Mouse (Mus musculus): Measurements from ENCODE around the gene Tigit.

The Tigit gene

DNA sequence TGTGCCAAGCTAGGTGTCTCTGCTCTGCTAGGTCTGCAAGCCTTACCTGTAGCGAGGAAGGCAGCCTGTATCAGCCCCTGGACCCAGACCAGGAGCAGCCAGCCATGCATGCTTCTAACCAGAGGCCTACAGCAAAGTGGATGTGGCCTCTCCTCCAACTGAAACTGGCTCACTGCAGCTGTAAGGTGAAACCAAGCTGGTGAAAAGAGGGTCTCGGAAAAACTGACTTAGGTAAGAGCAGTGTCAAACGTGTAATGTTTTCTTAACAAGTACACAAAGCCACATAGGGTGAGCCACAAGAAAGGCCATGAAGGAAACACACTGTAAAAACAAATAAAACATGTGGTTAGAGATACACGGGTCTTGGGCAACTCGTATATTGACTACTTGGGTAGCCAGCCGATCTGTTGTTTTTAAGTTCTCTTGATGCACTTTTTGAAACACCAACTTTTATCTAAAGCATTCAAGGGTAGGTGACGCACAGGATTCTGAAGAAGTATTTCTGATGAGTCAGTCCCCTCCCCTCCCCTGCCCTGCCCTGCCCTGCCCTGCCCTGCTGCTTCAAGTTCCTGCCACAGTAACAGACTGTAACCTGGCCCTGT is at the start of gene Tigit:
Tigit (minus strand) TSS at position 169 of the 602 bp plus-strand sequence.
- peak in 1 of 2 experiments; percentile 23 for DNase-seq

DNA sequence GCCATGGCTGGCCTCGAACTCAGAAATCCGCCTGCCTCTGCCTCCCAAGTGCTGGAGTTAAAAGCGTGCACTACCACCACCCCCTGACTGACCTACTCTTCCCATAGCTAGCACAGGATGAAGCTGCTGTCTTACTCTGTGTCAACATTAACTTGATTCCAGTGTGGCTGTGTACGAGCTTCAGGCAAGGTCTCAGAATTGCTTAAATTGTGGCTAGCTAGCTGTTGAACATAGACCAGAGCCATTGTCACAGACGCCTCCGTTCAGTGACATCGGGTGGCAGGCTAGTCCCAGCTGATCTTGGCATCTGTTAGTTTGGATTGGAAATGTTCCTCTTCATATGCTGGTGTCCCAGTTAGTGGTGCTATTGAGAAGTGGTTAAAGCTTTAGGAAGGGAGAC is 47.4 kb upstream of the Tigit start:
- no peak for DNase-seq

DNA sequence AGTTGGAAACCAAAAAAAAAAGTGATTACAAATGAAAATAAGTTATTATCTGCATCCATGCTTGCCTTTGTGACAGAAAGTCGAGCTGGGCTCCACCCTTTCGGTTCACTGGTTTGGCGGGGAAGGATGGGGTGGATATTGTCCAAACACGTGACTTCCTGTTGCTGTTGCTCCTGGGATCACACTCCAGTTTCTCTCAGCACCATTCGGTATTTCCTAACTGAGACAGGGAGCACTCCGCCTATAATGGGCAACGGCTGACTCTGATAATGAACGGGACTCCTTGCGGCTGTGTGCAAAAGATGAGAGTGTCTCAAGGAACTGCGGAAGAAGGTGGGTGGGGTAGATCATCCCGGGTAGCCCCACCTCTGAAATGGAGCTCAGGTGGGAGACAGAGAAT is 46.7 kb upstream of the Tigit start:
- DNase-seq: no peak

DNA sequence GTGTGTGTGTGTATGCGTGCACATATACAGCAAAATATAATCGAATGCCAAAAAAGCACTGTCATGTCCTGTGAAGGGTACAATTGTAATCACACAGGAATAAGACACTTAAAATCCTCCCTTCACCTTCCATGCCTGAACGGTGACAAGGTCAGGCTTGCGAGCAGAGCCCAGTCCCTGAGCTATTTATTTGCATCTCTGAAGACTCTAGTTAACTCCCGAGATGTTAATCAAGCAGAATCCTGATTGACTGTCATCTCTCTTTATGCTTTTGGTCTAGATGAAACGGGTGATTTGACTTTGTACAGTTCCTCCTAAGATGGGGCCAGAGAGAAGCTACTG is 46.2 kb upstream of the Tigit start:
- DNase-seq: peak in 1 of 2 experiments; percentile 21

DNA sequence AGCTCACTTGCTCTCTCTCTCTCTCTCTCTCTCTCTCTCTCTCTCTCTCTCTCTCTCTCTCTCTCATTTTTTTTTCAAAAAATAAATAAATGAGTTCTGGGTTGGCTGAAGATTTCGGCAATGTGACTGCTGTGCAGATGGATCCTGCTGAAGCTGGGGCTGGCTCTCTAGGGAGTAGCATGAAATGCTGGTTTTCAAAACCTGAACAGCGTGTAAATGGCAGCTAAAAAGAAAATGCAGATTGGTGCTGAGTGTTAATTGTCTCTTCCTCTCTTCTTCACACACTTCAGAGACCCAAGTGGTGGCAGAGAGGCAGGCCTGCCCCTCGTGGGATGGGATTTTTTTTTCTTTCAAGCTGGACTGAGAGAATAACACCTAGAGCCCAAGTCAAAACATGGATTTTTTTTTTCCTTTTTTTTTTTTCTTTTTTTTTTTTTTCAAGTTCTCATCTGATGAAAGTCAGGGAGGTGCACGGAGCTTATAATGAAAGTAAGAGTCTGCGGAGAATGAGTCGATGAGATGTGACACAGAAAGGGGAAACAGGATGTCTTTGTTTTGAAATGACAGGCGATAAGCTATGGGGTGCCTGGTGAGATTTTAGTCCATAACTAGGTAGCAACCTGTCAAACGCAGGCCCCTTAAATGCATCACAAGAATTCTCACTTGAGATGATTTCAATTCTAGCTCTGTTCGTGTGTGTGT is 45.6 kb upstream of the Tigit start:
- DNase-seq: peak in 1 of 2 experiments; percentile 44

DNA sequence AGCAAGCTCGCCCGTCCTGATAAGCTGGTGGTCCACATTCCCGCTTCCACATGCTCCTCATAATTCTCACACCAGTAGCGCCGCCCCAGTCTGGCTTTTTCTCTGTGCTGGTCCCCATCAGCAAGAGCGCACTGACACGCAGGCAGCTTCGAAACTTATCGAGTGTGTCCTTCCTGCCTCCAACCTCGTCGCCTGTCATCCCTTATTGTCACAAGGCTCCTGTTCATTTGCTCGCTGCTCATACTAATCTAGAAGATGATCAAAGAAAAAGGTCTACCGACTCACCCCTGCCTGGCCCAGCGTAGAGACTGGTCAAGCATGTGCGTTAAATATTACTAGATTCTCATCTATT is 45.1 kb upstream of the Tigit start:
- peak; percentile 35 for DNase-seq

DNA sequence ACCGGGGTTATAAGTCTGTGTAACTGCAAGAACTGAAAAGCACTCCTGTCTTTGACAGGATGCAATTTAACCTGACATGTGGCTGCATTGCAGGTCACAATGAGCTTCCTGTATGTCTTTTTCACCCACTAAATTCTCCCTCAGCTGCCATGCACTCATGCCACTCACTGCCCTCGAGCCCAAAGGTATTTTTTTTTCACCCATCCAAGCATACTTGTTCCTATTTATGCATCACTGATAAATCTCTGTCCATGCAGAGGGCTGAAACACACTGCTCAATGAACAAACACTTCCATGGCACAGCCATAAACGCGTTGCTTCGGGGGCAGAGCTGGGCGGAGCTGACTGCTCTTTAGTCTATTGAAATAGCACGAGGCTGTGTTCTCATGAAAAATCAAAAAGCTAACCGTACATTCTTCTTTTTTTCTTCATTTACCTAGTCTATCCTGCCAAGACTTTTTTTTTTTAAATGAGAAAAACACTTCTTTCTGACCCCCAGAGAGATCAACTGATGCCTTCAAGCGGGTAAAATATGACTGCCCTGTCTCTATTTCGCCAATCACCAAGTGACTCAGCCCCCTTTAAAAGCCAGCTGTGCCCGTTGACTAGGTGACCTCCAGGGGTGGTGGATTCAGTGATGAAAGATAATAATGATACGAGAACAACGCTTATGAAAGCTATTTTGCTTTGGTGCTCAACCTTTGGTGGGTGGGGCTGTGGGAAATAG is 44.6 kb upstream of the Tigit start:
- peak in 1 of 2 experiments; percentile 19 for DNase-seq

DNA sequence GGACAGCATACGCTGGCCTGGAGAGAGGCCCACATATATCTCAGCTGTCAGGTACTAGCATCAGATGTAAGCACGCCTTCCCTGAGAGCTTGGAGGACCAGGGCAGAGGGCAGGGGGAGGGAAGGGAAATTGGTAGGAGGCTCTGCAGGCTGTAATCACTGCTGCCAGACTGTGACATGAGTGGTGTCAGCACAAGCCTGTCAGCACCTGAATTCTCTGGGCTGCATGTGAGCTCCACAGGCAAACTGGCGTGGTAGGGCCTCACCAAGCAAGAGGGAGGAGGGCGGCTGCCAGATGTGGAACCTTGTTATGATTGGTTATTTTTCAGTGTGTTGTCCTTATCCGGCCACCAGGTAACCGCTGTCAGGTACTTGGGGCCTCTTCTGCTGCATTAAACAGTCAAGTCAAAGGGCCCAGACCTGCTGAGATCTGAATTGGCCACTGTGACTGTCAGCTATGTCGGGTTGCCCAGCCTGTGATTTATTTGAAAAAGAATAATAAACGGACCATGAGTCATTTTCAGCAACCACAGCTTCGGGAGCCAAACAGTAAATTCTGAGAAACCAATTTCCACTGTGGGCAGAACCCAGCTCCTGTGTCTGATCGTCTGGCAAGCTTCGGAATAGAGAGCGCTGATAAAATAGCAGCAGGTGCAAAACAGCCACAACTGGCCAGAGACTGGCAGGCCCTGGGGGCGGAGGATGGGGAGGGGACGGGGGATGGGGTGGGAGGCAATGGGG is 38.0 kb upstream of the Tigit start:
- DNase-seq: no peak

DNA sequence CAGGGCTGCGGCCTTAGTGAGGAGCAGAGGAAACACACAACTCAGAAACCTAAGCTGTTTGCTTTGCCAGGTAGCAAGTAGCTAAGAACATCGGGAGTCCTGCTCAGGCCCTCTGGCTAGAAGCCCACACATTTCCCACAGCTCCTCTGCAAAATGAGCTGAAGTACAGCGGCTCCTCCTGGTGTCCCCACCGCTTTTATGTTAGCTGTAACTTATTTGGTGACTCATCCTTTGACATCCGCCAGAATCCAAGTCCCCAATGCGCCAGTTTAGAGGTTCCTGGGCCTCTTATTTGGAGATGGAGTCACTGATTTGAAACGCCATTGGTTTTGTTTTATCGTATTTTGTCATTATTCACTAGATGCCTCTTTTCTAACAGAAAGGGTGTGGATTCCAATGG is 36.6 kb upstream of the Tigit start:
- no peak for DNase-seq

DNA sequence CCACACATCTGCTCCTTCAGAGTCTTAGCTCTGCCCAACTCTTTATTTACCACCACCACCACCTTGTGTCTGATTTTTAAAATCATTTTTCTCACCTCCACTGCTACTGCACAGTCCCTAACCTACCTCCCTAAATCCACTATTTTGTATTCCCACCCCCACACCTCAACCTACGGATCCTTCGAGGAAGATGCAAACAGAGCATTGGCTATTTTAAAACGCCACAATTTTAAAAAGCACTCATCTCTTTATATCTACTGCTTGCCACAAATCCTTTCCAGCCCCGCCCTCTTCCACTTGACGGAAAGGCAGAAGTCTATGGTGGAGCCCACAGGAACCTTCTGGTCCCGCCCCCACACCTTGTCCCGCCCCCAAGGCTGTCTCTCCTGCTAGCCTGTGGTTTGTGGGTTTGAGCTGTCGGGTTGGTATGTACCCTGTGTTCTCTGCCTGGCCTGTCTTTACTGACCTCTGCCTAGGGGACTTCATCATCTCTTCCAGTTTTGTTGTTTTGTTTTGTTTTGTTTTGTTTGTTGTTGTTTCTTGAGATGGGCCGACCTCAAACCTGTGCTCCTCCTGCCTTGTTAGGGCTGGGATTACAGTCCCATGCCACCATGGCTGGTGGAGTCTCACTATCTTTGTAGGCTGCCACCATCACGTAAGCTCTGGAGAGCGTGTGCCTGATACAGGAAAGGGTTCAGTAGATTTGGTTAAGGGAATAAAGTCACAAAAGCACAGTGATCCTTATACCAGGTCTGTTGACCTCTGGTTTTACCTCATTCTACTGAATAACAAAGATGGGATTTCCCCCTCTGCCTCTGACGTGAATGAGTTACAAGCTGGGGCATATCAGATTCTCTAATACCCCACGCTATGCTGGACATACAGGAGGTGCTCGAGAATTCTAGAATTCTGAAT is 35.0 kb upstream of the Tigit start:
- DNase-seq: peak; percentile 75 to 79

DNA sequence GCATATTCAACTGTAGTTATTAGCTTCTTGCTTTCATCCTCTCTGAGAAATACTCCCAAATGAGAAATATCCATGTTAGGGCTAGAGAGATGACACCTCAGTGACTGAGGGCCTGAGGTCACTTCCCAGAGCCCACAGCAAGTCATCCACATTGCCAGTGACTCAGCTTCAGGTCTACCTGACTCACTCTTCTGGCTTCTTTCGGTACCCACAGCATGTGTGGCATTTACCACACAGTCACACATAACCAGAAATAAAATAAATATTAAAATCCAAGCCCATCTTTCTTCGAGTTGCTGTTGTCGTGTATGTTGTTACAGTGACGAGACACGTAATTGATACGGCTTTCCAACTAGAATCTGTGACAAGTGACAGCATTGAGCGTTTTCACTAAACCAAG is 33.8 kb upstream of the Tigit start:
- DNase-seq: no peak

DNA sequence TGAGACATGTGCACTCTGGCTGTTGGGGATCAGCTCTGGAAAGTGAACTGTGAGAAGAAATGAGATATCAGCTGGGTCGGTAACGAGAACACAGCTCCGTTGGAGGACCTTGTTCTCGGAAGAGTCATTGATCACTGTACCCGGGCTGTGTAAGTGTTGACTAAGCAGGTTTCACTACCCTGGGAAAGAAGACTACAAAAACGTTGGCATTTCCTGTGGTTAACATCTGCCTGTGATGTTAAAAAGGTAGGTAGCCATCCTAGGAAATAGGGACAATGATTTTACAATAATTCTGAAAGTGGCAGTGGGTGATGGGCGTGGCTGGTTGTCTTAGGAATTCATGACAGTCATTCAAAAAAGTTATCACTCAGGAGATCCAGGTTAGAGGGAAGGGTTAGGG is 31.9 kb upstream of the Tigit start:
- DNase-seq: no peak

DNA sequence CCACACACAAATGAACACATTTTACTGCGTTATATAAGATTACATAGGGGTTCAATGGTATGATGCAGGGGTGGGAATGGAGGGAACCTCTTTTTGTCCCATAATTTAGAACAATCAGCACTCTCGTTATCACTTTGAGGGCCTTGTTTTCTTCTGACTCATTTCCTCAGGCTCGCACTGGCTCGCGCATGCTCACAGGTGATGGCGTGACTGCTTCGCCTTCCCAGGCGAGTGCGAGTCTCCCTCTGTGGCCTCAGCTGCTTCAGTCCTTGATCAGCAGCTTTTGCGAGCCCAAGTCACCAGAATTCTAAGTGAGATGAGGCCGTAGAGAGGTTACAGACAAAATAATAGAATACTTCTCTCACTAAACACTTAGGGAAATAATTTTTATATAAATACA is 30.2 kb upstream of the Tigit start:
- no peak for DNase-seq

DNA sequence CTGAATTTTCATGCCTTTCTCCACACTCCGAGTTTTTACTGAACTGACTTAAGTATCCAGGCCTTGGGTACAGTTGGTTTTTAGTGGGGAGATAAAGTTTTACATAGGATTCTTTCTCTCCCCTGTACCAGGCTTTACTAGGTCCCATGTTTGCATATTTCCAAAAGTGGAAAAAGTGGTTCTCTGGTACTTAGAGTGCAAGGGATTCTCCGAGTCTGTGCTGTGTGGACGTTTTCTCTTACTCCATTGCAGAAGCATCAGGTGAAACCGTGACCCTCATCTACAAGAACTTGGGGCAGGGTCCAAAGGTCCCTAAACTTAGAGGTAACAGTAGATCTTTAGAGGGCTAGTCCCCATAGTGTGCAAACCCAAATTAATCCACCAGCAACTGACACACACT is 28.7 kb upstream of the Tigit start:
- no peak for DNase-seq

DNA sequence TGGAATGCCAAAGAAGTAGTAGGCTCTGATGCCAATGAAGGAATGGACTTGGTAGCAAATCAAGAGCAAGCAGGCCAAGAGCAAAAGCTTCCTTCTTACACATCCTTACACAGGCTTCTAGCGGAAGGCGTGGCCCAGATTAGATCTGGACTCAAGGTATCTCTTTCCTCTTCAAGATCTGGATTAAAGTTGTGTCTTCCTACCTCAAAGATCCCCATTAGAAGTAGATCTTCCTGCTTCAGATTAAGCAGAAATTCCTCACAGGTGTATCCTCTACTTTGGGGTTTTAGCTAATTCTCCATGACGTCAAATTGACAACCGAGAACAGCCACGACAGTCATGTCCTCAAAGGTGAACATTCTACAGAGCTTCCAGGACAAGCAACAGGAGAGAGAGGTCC is 27.8 kb upstream of the Tigit start:
- no peak for DNase-seq

DNA sequence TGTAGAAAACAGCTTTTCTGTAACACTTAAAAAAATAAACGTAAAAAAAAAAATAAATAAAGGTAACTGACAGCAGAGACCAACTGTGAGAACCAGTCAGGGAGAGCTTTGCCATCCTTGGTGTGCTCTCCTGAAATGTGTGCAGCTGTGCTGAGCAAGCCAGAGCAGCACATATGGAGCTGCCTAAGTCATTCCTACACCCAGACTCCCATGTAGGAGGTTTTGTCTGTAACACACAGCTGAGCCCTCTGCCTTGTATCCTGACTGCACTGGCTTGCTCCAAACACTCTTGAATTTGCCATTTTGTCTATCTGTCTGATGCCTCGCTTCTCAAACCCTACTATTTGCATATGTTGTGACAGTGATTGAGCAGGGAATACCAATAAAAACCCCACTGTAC is 27.0 kb upstream of the Tigit start:
- no peak for DNase-seq

DNA sequence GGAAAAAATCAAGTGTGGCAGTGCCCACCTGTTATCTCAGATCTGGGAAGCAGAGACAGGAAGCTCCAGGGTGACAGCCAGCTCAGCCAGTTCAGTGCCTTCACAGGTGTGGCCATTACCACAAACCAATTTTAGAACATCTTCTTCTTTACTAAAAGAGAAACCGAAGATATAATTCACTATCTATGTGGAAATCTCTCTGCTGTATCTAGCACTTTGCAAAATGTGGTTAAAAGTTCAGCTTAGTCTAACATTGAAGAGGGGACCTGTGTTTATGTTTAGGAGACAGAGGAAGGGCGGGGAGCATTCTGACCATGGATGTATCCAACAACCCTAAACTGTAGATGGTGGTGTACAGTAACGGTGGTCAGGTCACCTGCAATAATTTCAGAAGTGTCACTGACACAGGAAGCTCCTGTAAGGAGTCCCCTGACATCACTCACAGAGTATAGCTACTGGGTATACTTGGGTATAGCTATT is 26.3 kb upstream of the Tigit start:
- DNase-seq: peak; percentile 29 to 51

DNA sequence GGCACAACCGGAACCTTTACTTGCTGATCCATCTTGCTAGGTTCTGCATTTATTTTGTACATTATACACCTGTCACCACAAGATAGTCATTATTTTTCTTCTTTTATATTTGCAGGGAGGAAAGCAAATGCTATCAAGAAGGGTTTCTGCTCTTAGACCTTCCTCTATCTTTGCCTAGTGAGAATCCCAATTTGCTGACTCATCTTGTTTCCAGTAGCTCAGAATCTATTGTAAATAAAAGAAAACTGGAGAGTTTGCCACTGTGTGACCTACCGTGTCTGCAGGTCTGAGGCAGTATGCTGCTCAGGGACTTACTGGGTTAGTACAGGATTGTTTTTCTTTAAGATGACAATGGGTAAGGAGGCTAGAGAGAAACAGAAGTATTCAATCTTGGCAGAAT is 24.0 kb upstream of the Tigit start:
- DNase-seq: no peak

DNA sequence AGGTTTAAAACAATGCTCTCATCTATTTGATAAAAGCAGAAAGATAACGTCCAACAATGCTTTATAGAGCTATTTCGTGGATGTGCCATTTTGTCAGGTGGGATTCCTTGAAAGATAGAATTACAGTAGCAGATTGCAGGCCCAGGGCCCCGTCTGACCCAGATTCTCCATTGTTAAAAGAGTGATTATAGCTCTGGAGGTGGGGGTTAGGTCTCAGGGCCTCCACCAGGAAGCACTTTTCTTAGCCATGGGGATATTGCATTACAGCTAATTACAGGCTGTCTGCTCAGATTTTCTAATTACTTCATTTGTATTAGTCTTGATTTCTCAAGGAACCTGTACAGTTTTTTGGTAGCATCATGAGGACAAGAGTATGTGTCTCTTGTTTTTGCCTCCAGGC is 10.5 kb upstream of the Tigit start:
- DNase-seq: no peak

DNA sequence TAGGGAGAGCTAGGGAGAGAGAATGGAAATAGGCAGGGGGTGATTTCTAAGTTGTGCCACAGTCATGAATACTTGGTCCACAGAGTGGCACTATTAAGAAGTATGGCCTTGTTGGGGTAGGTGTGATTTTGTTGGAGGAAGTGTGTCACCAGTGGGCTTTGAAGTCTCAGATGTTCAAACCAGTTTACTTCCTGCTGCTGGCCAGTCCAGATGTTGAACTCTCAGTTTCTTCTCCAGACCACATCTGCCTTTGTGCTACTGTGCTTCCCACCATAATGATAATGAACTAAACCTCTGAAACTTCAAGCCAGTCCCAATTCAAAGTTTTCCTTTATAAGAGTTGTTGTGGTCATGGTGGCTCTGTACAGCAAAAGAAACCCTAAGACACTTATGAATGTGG is 8.8 kb upstream of the Tigit start:
- DNase-seq: no peak

DNA sequence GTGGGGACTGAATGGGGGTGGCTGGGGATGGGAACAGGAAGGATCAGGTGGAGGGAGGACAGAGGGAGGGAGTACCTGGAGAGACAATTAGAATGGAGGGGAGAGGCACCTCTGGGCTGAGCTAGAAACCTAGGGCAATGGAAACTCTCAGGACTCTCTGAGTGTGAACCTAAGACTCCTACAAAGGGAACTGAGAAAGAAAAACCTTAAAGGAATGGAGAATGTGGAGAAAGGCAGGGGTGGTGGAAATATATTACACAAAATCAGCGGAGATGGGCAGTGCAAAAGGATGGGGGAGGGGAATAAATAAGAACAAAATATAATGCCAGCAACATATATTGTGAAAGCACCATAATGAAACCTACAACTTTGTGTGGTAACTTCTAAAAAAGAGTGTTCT is 8.0 kb upstream of the Tigit start:
- DNase-seq: no peak

DNA sequence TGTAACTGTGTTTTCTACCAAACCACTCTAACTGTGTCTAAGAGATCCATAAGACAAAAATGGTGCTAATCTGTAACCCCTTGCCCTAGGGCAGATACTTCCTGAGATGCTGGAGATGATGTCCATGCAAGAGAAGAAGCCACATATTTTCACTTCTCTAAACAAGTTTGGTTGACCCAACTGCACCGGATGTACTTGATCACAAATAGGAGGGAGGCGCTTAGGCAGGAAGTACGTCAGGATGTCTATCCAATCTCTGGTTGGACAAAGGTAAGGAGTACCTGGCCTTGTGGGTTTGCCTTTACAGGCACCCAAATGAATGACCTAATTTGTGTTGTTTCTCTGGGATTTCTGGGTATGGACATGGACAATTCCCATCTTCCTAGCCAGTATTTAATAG is 4.3 kb upstream of the Tigit start:
- DNase-seq: no peak

DNA sequence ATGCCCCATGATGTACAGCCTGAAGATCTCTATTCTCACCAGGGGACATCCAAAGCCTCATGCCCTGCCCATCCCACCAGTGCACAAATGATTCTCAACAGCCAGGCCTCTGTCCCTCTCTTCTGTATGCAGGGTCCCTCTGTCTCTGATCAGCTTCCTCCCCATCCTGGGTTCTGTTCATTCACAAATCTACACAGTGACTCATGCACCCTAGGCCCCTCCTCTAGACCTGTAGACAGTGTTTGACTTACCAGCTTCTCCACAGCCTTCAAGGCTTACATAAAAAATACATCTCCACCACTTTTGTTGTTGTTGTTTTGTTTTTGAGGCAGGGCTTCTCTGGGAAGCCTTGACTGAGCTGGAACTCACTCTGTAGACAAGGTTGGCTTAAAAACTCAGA is 915 bp upstream of the Tigit start:
- DNase-seq: no peak
